Mouse (Mus musculus): ENCODE measurements around the gene L3mbtl3.

GRCm38 (mm10) chr10:26371416-26371815 lies 4.4 kb downstream of the L3mbtl3 start:
- TF ChIP-seq CTCF (IDR thresholded peaks at IDR 0.05; ENCODE audit: low read depth) = no peak
- no peak for TF ChIP-seq EP300 (IDR thresholded peaks at IDR 0.05; ENCODE audit: low read depth)

All from liver, postnatal 0 days (tissue).